Mouse (Mus musculus) embryo, embryonic 10.5 days (tissue): ENCODE data around the gene Myl6b.

ENCODE experiments used
- DNase-seq: peaks from one replicate; pipeline ENCODE4 v3.0.0-alpha.2; 2015; ENCODE audit warnings: low spot score

Gene Myl6b

DNA sequence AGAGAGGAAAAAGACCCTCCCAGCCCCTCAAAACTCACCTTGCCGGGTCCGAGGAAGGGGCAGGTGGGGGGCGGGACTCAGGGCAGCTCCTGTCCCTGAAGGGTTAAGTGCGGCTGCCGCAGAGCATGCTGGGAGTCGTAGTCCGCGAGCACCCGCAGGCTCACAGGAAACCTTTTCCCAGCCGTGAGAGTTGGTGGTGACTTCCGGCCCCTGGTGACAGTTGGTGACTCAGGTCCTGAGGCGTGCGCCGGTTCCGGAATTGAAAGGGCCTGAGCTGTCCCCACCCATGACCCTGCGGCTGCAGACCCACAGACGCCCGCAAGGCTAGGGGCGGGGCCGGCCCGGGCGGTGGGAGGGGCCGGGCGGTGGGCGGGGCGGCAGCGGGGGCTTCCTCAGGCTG, at the start of gene Myl6b:
Gene Myl6b (minus strand): TSS at position 96 of the 400 bp plus-strand sequence.
- DNase-seq = peak; percentile 98

DNA sequence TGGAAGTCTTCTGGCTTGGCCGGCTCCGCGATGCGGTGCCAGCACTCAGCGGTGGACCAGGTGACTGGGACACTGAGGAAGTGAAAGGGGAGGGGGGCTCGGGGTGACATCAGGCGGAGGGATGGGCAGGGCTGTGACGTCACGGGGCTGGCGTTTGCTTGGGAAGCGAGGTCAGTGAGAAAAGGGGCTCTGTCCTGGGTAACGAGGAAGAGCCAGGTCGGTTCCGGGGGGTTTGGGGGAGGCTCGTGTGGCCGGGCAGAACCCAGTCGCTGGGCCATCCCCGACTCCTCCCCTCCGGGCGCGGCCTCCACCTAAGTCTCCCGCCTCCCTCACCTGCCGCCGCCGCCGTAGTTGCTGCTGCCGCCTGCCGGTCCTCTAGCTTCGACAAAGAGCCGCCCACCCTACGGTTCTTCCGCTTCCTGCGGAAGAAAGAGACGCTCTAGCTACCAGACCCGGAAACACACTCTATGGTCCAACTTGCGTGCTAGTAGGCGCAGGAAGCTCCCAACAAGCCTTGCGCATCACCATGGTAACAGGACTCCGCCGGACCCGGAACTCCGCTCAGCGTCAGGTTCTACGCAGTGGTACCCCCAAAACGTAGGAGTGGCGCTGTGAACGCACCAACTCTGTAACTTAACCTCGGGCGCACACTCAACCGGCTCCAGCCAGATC, 49.0 kb upstream of the Myl6b start, which contains the start of gene Zc3h10:
Gene Zc3h10 (minus strand): TSS at position 414 of the 672 bp plus-strand sequence.
- DNase-seq = peak; percentile 99

DNA sequence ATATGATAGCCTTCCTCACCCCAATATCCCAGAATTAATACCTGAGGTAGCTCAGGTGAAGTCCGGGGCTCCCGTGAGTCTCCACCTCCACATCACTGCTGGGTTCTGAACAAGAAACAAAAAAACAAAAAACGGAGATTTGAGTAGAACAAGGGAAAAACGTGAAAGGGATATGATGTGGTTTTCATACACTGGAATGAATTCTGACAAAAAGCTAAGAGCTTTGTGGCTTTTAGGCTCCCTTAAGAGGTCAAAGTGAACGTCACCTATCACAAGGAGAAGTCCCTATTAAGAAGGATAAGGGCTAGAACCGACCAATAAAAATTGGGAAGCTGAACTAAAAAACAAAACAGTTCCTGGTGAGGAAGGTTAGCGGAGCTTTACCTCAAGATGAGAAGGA, 48.3 kb upstream of the Myl6b start:
- DNase-seq = no peak

DNA sequence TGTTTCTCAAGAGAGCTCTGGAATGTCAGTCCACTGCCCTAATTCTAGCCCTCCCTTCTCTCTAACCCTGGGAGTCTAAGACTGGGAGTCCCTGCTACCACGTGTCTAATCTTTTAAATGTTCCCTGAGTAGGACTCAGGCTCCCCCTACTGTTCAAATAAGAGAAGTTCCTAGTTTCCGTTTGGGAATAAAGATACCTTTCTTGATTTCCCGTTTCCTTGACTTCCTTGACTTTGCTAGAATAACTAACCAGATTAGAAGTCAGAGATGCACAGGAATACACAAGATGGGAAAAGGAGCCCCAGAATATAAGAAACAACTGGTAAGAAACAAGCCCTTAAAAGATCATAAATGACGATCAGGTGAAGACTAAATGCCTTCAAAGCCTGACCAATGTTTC, 47.9 kb upstream of the Myl6b start:
- DNase-seq = peak; percentile 86

DNA sequence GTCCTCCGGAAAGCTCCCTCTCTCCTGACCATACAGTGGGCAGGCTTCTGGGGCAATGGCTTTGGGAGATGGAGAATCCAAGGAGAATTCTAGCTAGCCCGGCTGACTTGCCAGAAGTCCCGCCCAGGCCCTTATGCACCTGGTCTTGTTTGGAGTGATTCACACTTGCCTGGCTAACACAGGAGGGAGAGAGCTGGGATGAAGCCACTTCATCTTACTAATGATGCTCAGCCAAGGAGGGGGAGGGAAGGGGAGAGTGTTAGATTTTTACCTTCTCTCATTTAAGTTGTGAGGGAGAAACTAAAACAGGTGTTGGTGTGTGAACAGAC, 47.0 kb upstream of the Myl6b start:
- no peak for DNase-seq

DNA sequence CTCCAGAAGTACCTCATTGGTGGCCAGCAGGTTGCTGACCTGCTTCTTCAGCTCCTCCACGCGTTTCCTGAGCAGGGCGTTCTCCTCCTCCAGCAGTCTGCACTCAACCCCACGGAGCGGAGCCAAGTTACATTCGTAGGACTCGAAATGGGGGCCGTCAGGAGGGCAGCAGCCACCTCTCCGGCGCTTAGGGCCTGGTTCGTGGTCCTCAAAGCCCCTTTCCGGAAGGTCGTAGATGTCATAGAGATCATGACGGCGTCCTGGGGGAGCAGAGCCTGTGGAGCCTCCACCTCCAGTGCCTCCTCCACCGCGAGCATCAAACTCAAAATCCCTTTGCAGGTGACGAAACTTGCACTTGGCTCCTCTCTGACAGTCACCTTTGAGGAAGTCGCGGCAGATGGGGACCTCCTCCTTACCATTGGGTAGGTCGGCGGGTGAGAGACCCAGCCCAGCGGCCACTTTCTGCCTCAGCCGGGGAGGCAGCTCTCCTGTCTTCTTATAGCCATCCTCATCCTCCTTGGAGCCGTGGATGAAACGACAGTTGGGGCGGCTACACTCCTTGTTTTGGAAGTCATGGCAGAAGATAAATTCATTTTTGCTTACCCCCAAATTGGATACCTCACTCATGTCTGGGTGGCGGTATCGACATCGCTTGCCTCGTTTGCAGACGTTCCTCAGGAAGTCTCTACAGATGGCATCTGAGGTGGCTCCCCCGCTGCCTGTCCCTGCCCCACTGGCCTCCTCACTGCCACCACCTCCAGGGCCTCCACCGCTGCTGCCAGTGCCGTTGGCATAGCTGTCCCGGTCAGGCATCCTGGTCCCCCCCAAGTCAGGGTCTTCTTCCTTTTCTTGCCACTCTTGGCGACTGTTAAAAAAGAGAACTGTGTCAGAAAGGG, 46.4 kb upstream of the Myl6b start:
- DNase-seq = no peak

DNA sequence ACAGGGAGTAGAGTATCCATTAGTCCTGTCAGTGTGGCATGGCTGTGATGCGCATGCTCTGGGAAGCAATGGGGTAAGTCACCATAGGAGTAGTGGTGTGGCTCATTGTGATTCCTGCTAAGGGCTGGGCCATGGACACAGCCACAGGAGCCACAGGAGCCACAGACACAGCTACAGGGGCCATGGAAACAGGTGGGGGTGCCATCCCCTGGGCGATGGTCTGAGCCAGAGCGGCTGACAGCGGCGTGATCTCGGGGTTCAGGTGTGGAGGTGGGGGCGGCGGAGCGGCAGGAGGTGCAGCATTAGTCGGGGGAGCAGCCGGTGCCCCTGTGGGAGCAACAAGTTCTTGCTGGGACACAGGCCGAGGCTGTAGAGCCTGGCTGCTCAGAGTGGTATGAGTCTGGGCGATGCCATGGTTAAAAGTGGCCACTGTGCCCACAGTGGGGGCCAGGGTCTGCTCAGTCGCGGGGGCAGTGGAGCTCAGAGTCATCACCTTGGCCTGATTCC, 45.7 kb upstream of the Myl6b start:
- no peak for DNase-seq

DNA sequence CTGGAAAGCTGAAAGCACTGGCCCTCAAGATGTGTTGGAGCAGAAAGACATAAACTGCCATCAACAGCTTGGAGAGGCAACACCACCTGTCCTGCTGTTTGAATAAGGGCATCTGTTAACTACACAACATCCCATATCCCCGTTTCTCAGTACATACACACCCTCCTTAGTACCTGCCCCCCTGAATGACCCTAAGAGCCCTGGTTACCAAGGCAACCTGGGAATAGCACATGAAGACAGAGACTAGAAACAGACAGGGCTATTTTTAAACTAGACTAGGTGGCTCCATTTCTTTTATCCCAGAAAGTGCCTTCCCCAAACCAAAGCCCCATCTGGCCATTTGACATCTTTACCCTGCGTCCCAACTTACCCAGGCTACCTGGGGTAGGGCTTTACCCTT, 44.6 kb upstream of the Myl6b start:
- no peak for DNase-seq

DNA sequence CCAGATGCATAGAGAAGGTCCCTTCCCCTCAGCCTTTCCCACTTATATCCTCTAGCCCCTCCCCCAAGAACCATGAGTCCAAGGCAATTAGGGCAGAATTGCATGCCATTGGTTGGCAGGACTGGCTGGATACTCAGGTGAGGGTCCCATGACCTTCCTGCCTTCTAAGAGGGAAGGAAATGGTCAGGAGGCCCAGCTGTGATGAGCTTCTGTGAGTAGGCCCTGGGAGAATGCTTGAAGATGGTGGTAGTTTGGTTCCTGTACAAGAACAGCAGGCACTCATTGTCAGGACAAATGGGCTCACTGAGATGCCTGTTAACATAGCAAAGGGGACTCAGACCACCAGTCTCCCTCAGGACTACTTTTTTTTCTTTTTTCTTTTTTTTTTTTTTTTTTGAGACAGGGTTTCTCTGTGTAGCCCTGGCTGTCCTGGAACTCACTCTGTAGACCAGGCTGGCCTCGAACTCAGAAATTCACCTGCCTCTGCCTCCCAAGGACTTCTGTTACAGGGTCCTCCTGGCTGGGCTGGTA, 39.9 kb upstream of the Myl6b start:
- no peak for DNase-seq

DNA sequence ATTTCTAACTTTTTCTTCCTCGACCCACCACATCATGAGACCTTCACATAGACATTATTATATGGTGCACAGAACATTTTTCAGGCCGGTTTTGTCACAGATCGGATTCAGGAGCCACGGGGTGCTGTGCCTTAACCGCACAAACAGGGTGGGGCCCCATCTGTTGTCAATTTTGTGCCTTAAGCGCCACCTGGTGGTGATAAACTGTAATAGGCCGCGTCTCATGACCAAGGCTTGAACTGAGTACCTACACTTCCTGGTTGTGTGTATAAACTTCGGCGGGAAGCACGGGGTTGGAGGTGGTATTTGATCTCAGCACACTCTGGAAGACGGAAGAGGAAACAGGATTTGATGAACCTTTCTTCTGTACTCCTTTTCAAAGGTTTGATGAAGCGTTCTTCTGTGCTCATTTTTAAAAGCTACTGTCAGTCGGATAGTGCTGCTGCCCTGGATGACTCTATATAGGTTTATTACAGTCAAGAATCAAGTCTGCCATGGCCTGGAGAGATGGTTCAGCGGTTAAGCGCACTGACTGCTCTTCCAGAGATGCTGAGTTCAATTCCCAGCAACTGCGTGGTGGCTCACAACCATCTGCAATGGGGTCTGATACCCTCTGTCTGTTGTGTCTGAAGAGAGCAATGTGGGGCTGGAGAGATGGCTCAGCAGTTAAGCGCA, 37.9 kb upstream of the Myl6b start:
- DNase-seq = peak; percentile 97

DNA sequence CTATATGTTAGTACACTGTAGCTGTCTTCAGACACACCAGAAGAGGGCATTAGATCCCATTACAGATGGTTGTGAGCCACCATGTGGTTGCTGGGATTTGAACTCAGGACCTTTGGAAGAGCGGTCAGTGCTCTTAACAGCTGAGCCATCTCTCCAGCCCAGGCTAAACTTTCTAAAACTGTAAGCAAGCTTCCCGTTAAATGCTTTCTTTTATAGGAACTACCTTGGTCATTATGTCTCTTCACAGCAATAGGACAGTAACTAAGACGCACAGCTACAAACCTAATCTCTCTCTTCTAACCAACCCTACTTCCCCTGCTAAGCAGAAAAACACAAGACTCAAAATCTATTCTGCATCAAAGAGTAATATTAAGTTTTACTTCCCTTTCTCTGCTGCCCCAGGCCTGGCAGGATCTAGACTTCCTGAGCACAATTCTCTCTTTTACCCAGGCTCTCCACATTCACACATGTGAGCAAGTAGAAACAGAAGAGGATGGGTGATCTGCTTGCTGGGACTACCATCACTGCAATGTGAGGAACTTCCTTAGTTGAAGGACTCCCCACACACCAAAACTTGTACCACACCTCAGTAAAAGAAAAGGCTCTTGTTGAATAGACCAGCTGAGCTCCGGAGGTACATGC, 37.3 kb upstream of the Myl6b start:
- no peak for DNase-seq

DNA sequence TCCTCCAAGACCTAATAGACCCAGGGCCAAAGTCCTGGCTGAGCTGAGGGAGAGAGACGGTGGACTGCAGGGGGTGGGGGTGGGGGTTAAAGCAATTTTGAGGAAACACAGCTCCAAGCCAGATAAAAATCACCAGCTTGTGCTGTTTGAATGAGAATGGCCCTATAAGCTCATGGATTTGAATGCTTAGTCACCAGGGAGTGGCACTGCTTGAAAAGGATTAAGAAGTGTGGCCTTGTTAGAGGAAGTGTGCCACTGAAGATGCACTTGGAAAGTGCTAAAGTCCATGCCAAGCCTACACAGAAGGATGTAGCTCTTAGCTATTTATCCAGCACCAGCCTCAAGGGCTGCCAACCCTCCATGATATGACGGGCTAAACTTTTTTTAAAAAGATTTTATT, 36.7 kb upstream of the Myl6b start:
- DNase-seq = no peak

DNA sequence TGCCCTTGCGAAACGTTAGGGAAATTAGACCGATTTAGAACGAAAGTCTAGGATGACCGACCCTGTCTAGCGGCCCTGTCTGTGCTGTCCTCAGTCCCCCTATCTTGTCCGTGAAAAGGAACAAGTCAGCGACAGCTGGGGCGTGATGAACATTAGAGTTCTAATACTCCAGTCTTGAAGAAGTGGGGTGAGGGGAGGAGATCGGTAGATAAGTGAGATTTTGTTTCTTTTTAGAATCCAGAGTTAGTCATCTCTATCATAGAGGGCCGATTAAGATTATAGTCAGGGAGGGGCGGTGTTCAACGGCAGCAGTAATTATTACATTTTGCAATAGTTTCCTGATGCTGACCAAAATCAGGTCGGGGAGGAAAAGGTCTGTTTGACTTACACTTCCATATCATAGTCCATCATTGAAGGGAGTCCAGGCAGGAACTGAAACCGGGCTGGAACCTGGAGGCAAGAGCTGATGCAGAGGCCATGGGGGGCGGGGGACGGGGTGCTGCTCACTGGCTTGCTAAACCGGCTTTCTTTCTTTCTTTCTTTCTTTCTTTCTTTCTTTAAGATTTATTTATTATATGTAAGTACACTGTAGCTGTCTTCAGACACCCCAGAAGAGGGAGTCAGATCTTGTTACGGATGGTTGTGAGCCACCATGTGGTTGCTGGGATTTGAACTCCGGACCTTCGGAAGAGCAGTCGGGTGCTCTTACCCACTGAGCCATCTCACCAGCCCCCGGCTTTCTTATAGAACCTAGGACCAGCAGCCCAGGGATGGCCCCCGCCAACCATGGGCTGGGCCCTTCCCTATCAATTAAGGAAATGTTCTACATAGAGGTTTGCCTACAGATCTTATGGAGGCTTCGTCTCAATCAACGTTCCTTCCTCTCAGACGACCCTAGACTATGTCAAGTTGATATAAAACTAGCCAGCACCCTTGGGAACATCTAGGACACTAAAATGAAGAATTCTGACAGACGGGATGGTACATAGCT, 28.2 kb upstream of the Myl6b start:
- no peak for DNase-seq

DNA sequence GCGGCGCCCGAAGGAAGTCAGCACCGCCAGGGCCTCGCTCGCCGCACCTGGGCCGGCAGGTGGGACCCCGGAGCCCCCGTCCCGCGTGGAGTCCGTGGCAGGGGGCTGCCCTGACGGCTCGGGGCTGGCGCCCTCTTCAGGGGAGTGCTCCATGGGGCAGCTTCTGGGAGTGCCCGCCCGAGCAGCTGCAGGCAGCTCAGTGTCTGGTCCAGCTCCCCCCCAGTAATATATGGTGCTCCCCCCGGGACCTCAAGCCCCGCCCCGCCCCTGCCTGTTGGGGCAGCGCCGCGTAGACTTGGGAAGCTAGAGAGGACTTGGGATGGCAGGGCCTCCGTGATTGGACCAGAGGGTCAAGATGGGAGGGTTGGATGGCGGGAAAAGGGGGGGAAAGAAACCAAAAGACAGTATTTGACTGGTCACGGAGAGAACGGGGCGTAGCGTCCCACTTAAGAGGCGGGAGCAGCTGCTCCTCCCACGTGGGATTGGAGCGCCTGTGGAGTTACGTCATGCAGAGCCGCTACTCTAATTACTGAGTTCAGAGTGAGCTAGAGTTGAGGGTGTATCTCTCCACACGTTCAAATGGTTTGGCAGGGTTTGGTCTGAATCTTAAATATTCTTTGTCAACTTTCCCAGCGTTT, 27.3 kb upstream of the Myl6b start, which contains the start of gene Esyt1:
Gene Esyt1 (minus strand): TSS at position 201 of the 638 bp plus-strand sequence.
- peak; percentile 99 for DNase-seq

DNA sequence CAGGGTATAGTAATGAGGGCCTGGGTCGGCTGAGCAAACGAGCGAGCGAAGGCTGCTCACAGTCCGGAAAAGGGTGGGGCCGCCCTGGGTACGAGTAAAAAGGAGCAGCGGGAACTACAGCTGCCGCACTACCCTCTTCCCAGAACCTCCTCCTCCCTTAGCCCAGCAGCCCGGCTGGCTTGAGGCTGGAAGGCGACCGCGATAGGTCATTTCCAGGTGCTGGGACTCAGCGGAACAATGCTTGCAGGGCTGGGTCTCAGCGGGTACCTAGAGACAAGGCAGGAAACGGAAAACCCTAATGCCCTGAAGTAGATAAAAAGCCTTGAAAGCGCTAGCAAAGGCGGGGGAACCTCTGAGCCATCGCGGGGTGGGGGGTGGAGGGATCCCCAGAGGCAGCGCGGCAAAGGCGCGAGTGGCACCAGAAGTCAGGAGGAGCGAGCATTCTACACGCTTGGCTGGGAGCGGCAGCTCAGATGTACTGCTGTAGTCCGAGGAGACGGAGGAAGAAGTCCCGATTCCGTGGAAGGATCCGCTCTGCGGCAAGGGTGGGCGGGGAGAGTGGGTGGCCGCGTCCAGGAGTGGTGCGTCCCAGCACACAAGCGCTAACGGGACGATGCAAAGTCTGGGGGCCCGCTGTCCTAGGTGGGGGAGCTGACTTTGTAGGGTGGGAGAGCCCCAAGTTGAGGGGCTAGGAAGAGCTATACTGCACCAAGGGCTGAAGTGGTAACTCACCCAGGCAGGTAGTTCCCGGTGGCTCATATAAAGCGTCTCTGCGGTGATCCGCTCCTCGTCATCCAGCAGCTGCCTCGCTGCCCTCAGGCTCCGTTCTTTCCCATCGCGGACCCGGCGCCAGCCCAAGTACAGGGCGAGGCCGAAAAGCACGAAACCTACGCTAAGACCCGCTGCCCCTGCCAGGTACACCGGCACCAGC, 26.5 kb upstream of the Myl6b start:
- DNase-seq = peak; percentile 74

DNA sequence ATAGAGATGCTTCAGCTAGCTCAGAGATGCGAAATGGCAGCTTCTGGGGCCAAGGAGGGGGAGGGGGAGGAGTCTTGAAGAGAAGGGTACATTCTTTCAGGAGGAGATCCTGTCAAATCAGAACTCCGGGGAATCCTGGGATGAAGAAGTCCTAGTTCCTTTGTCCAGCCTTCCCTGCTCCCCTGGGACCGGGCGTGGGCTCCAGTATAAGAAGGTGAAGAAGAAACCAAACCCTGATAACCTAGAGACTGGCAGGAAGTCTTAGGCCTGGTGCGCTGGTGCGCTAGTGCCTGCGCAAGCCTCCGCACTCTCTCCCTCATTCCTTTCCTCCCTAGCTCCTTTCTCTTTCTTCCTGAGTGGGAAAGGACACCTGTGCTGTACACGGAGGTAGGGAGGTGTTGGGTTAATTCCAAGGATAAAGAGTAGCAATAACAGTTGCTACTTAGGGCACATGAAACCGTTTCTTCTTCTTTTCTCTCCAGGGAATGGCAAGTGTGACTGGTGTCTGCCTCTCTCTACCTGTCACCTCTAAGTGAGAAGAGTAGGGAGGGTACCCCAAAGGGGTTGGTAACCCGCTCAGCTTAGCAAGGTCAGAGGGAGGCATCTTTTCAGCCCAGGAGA, 25.7 kb upstream of the Myl6b start:
- DNase-seq = peak; percentile 49

DNA sequence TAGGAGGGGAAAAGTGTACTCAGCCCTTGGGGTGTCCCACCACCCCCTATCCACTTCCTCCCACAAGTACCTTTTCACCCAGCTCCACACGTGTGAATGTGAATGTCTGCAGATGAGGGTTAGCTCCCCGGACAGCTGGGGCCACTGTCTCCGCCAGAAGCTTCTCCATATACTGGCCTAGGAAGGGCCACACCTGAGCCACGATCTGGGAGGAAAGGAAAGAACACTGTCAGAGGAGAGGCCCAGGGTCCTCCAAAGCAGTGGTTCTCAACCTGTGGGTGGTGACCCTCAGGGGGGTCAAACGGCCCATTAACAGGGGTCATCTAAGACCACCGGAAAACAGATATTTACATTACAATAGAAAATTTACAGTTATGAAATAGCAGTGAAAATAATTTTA, 23.9 kb upstream of the Myl6b start:
- no peak for DNase-seq

DNA sequence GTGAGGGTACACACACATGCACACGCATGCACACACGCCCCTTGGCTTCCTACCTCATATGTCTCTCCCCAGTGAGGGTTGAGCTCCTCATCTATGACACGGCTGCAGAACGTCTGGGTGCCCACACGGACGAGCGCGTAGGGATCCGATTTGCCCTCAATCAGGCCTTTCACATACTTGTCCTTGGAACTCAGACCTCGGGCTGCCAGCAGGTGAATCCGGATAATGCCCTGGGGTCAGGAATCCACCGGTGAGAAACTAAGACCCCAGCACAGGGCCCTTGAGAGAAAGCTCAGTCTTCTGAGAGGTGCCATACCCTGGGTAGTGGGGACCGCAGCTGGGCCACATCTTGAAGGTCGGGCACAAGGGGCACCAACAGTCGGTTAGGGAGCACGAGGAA, 22.1 kb upstream of the Myl6b start:
- no peak for DNase-seq

DNA sequence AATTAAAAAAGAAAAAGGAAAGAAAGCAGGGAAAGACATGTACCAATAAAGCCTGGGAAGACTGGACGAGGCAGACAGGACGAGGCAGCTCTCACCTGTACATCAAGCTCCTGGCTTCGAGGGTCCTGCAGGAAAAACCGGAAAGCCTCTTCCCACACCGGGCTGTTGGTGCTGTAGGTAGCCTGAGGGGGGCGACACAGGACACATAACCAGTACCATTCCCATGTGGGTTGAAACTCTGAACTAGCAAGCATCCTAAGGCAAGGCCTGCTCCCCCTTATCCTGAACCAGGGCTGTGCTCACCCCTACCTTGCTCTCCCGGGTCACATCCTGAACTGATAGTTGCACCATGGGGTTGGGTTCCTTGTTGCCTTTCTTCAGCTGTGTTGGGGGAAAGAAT, 20.3 kb upstream of the Myl6b start:
- DNase-seq = peak; percentile 38
